Mouse (Mus musculus) erythroid progenitor cell, adult 5-6 weeks (primary cell): ENCODE results near the gene Olfr330. TPM values are rescaled to one million over a fixed set of nuclear protein-coding genes. Genes with fewer than 3 reads are reported as not detected.
"Not testable (repeated sequence)": the region's sequence is repeated elsewhere in the genome, so short reads cannot be mapped to it uniquely, and the experiment has no call there.

ENCODE experiments used
- ATAC-seq: replicated peaks from 2 replicates; pipeline ENCODE4 v1.8.0; 2016; ENCODE audit warnings: moderate number of reproducible peaks, mild to moderate bottlenecking, moderate TSS enrichment, inconsistent platforms; ENCODE audit not compliant: poor library complexity, low FRiP score, severe bottlenecking
- total RNA-seq, 2 experiments: library from RNA; stranded (forward) in 1 of 2; stranded (reverse) in 1 of 2; fragments of 150-400 nt in 1 of 2; fragments of 186-747, 209-891 nt in 1 of 2; gene quantifications; 2 replicates each; pipeline versions ENCODE4 v1.2.3 to v1.2.4; 2015 to 2017; ENCODE audit warnings: low replicate concordance in 2 of 2

Gene Olfr330
- total RNA-seq (2015; ENCODE audit: low replicate concordance): not detected in 2 replicates
- total RNA-seq (2017; ENCODE audit: low replicate concordance): not detected in 2 replicates

GRCm38 (mm10) chr11:58534736-58535135 lies at the start of gene Olfr330:
Gene Olfr330 (minus strand): TSS chr11:58534836.
- not testable (repeated sequence) for ATAC-seq

- ATAC-seq: no peak
Observed at GRCm38 (mm10) chr11:58578636-58579035, 44.0 kb upstream of the Olfr330 start.

- no peak for ATAC-seq
Observed at GRCm38 (mm10) chr11:58577430-58577829, 42.8 kb upstream of the Olfr330 start, which contains the start of gene Olfr325. Gene Olfr325 (plus strand): TSS chr11:58577730.

- no peak for ATAC-seq
Observed at GRCm38 (mm10) chr11:58570405-58570804, 35.8 kb upstream of the Olfr330 start, which contains the start of gene Olfr224. Gene Olfr224 (minus strand): TSS chr11:58570553.

GRCm38 (mm10) chr11:58555536-58555935 lies 20.9 kb upstream of the Olfr330 start, which contains the start of gene Olfr328:
Gene Olfr328 (minus strand): TSS chr11:58555636.
- ATAC-seq: no peak

GRCm38 (mm10) chr11:58546322-58546721 lies 11.7 kb upstream of the Olfr330 start, which contains the start of gene Olfr329-ps:
Gene Olfr329-ps (minus strand): TSS chr11:58546422.
- no peak for ATAC-seq

GRCm38 (mm10) chr11:58519756-58520155 lies 14.9 kb downstream of the Olfr330 start:
- not testable (repeated sequence) for ATAC-seq

- ATAC-seq: not testable (repeated sequence)
Observed at GRCm38 (mm10) chr11:58518916-58519315, 15.7 kb downstream of the Olfr330 start.

GRCm38 (mm10) chr11:58509058-58509457 lies 25.6 kb downstream of the Olfr330 start:
- ATAC-seq: peak; percentile 68; the same call in 1 of the 2 replicates

GRCm38 (mm10) chr11:58502472-58502871 lies 32.2 kb downstream of the Olfr330 start, which contains the start of gene Olfr331:
Gene Olfr331 (minus strand): TSS chr11:58502572.
- ATAC-seq: not testable (repeated sequence)

- ATAC-seq: no peak
Observed at GRCm38 (mm10) chr11:58499290-58499689, 35.3 kb downstream of the Olfr330 start.

GRCm38 (mm10) chr11:58498761-58499160 lies 35.9 kb downstream of the Olfr330 start:
- ATAC-seq: no peak

- no peak for ATAC-seq
Observed at GRCm38 (mm10) chr11:58492455-58492854, 42.2 kb downstream of the Olfr330 start, which contains the start of gene Olfr332. Gene Olfr332 (minus strand): TSS chr11:58492555.

Other genes starting within 250 kb of the Olfr330 start
- gene Zfp692, start 227.8 kb downstream of the Olfr330 start, total RNA-seq (2015; ENCODE audit: low replicate concordance): 4.6 and 17.7 TPM in 2 replicates
- 17.1 and 19.1 TPM in 2 replicates for gene Zfp692, start 227.8 kb downstream of the Olfr330 start, total RNA-seq (2017; ENCODE audit: low replicate concordance)
- 75.3 and 80.5 TPM in 2 replicates for gene Zfp672, start 204.5 kb downstream of the Olfr330 start, total RNA-seq (2015; ENCODE audit: low replicate concordance)
- gene Zfp672, start 204.5 kb downstream of the Olfr330 start, total RNA-seq (2017; ENCODE audit: low replicate concordance): 27.6 and 39.9 TPM in 2 replicates
- gene Sh3bp5l, start 204.1 kb downstream of the Olfr330 start, total RNA-seq (2015; ENCODE audit: low replicate concordance): 10.5 and 13.3 TPM in 2 replicates
- 19.8 and 118 TPM in 2 replicates for gene Sh3bp5l, start 204.1 kb downstream of the Olfr330 start, total RNA-seq (2017; ENCODE audit: low replicate concordance)
- not detected in 2 replicates for gene Lypd8, start 155.8 kb downstream of the Olfr330 start, total RNA-seq (2015; ENCODE audit: low replicate concordance)
- not detected in 2 replicates for gene Lypd8, start 155.8 kb downstream of the Olfr330 start, total RNA-seq (2017; ENCODE audit: low replicate concordance)
- not detected in 2 replicates for gene 1810065E05Rik, start 113.7 kb downstream of the Olfr330 start, total RNA-seq (2015; ENCODE audit: low replicate concordance)
- not detected in 2 replicates for gene 1810065E05Rik, start 113.7 kb downstream of the Olfr330 start, total RNA-seq (2017; ENCODE audit: low replicate concordance)
- gene Gm12253, start 102.3 kb downstream of the Olfr330 start, total RNA-seq (2015; ENCODE audit: low replicate concordance): not detected in 2 replicates
- gene Gm12253, start 102.3 kb downstream of the Olfr330 start, total RNA-seq (2017; ENCODE audit: low replicate concordance): not detected in 2 replicates
- not detected in 2 replicates for gene Lypd9, start 81.9 kb downstream of the Olfr330 start, total RNA-seq (2015; ENCODE audit: low replicate concordance)
- not detected in 2 replicates for gene Lypd9, start 81.9 kb downstream of the Olfr330 start, total RNA-seq (2017; ENCODE audit: low replicate concordance)
- gene Olfr30, start 72.6 kb downstream of the Olfr330 start, total RNA-seq (2015; ENCODE audit: low replicate concordance): not detected in 2 replicates
- gene Olfr30, start 72.6 kb downstream of the Olfr330 start, total RNA-seq (2017; ENCODE audit: low replicate concordance): not detected in 2 replicates
- not detected in 2 replicates for gene Olfr332, start 42.3 kb downstream of the Olfr330 start, total RNA-seq (2015; ENCODE audit: low replicate concordance)
- gene Olfr332, start 42.3 kb downstream of the Olfr330 start, total RNA-seq (2017; ENCODE audit: low replicate concordance): not detected in 2 replicates
- not detected in 2 replicates for gene Olfr331, start 32.3 kb downstream of the Olfr330 start, total RNA-seq (2015; ENCODE audit: low replicate concordance)
- not detected in 2 replicates for gene Olfr331, start 32.3 kb downstream of the Olfr330 start, total RNA-seq (2017; ENCODE audit: low replicate concordance)
- gene Olfr329-ps, start 11.6 kb upstream of the Olfr330 start, total RNA-seq (2015; ENCODE audit: low replicate concordance): not detected in 2 replicates
- not detected in 2 replicates for gene Olfr329-ps, start 11.6 kb upstream of the Olfr330 start, total RNA-seq (2017; ENCODE audit: low replicate concordance)
- not detected in 2 replicates for gene Olfr328, start 20.8 kb upstream of the Olfr330 start, total RNA-seq (2015; ENCODE audit: low replicate concordance)
- not detected in 2 replicates for gene Olfr328, start 20.8 kb upstream of the Olfr330 start, total RNA-seq (2017; ENCODE audit: low replicate concordance)
- gene Olfr224, start 35.7 kb upstream of the Olfr330 start, total RNA-seq (2015; ENCODE audit: low replicate concordance): not detected in 2 replicates
- gene Olfr224, start 35.7 kb upstream of the Olfr330 start, total RNA-seq (2017; ENCODE audit: low replicate concordance): not detected in 2 replicates
- not detected in 2 replicates for gene Olfr325, start 42.9 kb upstream of the Olfr330 start, total RNA-seq (2015; ENCODE audit: low replicate concordance)
- not detected in 2 replicates for gene Olfr325, start 42.9 kb upstream of the Olfr330 start, total RNA-seq (2017; ENCODE audit: low replicate concordance)
- not detected in 2 replicates for gene Olfr324, start 60.3 kb upstream of the Olfr330 start, total RNA-seq (2015; ENCODE audit: low replicate concordance)
- not detected in 2 replicates for gene Olfr324, start 60.3 kb upstream of the Olfr330 start, total RNA-seq (2017; ENCODE audit: low replicate concordance)
- not detected in 2 replicates for gene 2210407C18Rik, start 81.2 kb upstream of the Olfr330 start, total RNA-seq (2015; ENCODE audit: low replicate concordance)
- not detected in 2 replicates for gene 2210407C18Rik, start 81.2 kb upstream of the Olfr330 start, total RNA-seq (2017; ENCODE audit: low replicate concordance)
- gene Olfr323, start 95.7 kb upstream of the Olfr330 start, total RNA-seq (2015; ENCODE audit: low replicate concordance): not detected in 2 replicates
- not detected in 2 replicates for gene Olfr323, start 95.7 kb upstream of the Olfr330 start, total RNA-seq (2017; ENCODE audit: low replicate concordance)
- 56.9 and 65.4 TPM in 2 replicates for gene Trim58, start 105.6 kb upstream of the Olfr330 start, total RNA-seq (2015; ENCODE audit: low replicate concordance)
- gene Trim58, start 105.6 kb upstream of the Olfr330 start, total RNA-seq (2017; ENCODE audit: low replicate concordance): 45.0 and 61.1 TPM in 2 replicates
- gene Olfr322, start 123.9 kb upstream of the Olfr330 start, total RNA-seq (2015; ENCODE audit: low replicate concordance): 0.42 TPM in 1 of 2 replicates, not detected in the other
- 0.77 and 1.9 TPM in 2 replicates for gene Olfr322, start 123.9 kb upstream of the Olfr330 start, total RNA-seq (2017; ENCODE audit: low replicate concordance)
- gene Olfr320, start 146.3 kb upstream of the Olfr330 start, total RNA-seq (2015; ENCODE audit: low replicate concordance): not detected in 2 replicates
- not detected in 2 replicates for gene Olfr320, start 146.3 kb upstream of the Olfr330 start, total RNA-seq (2017; ENCODE audit: low replicate concordance)
- gene Olfr319, start 164.3 kb upstream of the Olfr330 start, total RNA-seq (2015; ENCODE audit: low replicate concordance): not detected in 2 replicates
- gene Olfr319, start 164.3 kb upstream of the Olfr330 start, total RNA-seq (2017; ENCODE audit: low replicate concordance): not detected in 2 replicates
- gene Olfr318, start 189.2 kb upstream of the Olfr330 start, total RNA-seq (2015; ENCODE audit: low replicate concordance): not detected in 2 replicates
- gene Olfr318, start 189.2 kb upstream of the Olfr330 start, total RNA-seq (2017; ENCODE audit: low replicate concordance): not detected in 2 replicates
- not detected in 2 replicates for gene Olfr317, start 204.4 kb upstream of the Olfr330 start, total RNA-seq (2015; ENCODE audit: low replicate concordance)
- gene Olfr317, start 204.4 kb upstream of the Olfr330 start, total RNA-seq (2017; ENCODE audit: low replicate concordance): not detected in 2 replicates
- not detected in 2 replicates for gene Olfr316, start 217.9 kb upstream of the Olfr330 start, total RNA-seq (2015; ENCODE audit: low replicate concordance)
- not detected in 2 replicates for gene Olfr316, start 217.9 kb upstream of the Olfr330 start, total RNA-seq (2017; ENCODE audit: low replicate concordance)
- not detected in 2 replicates for gene Olfr315, start 238.4 kb upstream of the Olfr330 start, total RNA-seq (2015; ENCODE audit: low replicate concordance)
- not detected in 2 replicates for gene Olfr315, start 238.4 kb upstream of the Olfr330 start, total RNA-seq (2017; ENCODE audit: low replicate concordance)
- not detected in 2 replicates for gene Olfr314, start 248.1 kb upstream of the Olfr330 start, total RNA-seq (2015; ENCODE audit: low replicate concordance)
- gene Olfr314, start 248.1 kb upstream of the Olfr330 start, total RNA-seq (2017; ENCODE audit: low replicate concordance): not detected in 2 replicates